26 mouse cellular contexts compared by ENCODE assay signal in the genomic region with DNA sequence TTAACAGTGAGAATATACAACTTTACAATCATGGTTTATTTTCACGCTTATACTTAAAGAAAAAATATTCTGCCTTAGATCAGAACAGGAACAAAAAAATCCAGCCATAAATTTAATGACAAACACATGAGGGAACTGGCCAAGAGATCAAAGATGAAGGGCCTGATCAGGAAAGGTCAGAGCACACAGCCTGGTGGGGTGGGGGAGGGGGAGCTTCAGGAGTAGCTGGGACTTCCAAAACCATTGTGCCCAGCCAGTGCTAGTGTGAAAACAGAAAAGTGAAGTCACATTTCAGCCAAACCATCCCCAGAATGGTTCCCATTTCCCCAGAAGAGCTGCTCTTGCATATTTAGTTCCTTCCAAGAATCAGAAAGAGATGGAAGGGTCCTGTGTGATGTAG. TPM values are rescaled to one million over a fixed set of nuclear protein-coding genes. Genes with fewer than 3 reads are reported as not detected.
DNase-seq lines count a peak whose midpoint lies in the region; ATAC-seq lines count a peak whose summit lies in the region.
"Had no signal": no experiment of that assay in that cellular context is flagged by ENCODE, and none has a peak within 500 bp of the region (broad histone marks: within the 10 kb centered on the region; RNA-seq: fewer than 3 reads in every experiment).

No protein-coding gene starts in this region.

- H3K9me3 ChIP-seq in intestine, embryonic 14.5 days (ENCODE audit: control insufficient read depth, low read length) = no peaks in the 10 kb centered on the region
- H3K9me3 ChIP-seq in limb, embryonic 12.5 days = no peaks in the 10 kb centered on the region
- H3K9me3 ChIP-seq: embryonic facial prominence, embryonic 12.5 days; heart, embryonic 13.5 days; hindbrain, embryonic 12.5 days; lung, embryonic 15.5 days; megakaryocyte, embryonic 14.5 days; neural tube, embryonic 12.5 days had no signal

- no peak overlapping the region for H3K4me3 ChIP-seq in intestine, embryonic 14.5 days (ENCODE audit: low read depth, low read length)
- H3K4me3 ChIP-seq in limb, embryonic 12.5 days (replicated peaks) = no peak overlapping the region
- H3K4me3 ChIP-seq: embryonic facial prominence, embryonic 12.5 days; heart, adult 2 months; heart, embryonic 13.5 days; hindbrain, embryonic 12.5 days; lung, embryonic 15.5 days; megakaryocyte, embryonic 14.5 days; neural tube, embryonic 12.5 days had no signal

- H3K27ac ChIP-seq in intestine, embryonic 14.5 days (ENCODE audit: low read depth) = peak overlapping the region; percentile 64; the same call in 1 of the 2 replicates
- H3K27ac ChIP-seq in limb, embryonic 12.5 days = 0 out of 2 replicates have a peak overlapping the region, but pooled peaks have one; percentile 7
- H3K27ac ChIP-seq: embryonic facial prominence, embryonic 12.5 days; heart, adult 2 months; heart, embryonic 13.5 days; hindbrain, embryonic 12.5 days; liver, embryonic 14.5 days; lung, embryonic 15.5 days; neural tube, embryonic 12.5 days had no signal

- H3K36me3 ChIP-seq in intestine, embryonic 14.5 days (ENCODE audit: control insufficient read depth, insufficient read depth, low read length) = no peaks in the 10 kb centered on the region
- H3K36me3 ChIP-seq in limb, embryonic 12.5 days = no peaks in the 10 kb centered on the region
- H3K36me3 ChIP-seq: embryonic facial prominence, embryonic 12.5 days; heart, embryonic 13.5 days; hindbrain, embryonic 12.5 days; lung, embryonic 15.5 days; neural tube, embryonic 12.5 days had no signal

- 77% methylated on average over 1 of the region's 1 CpGs for WGBS in intestine, embryonic 14.5 days
- WGBS in limb, embryonic 12.5 days = 22% methylated on average over 1 of the region's 1 CpGs

- no peak overlapping the region for H3K4me2 ChIP-seq in intestine, embryonic 14.5 days (ENCODE audit: low read length)
- H3K4me2 ChIP-seq in limb, embryonic 12.5 days = no peak overlapping the region
- H3K4me2 ChIP-seq: embryonic facial prominence, embryonic 12.5 days; hindbrain, embryonic 12.5 days; lung, embryonic 15.5 days; neural tube, embryonic 12.5 days had no signal

- DNase-seq in adrenal gland, adult 2 months = peak; percentile 45
- DNase-seq in adrenal gland, adult 18-20 months (ENCODE audit: low spot score in 2 of 2) = no peak
- peak; percentile 60 for DNase-seq in adrenal gland, postnatal 14 days
- DNase-seq in intestine, embryonic 14.5 days (ENCODE audit: low spot score) = no peak
- DNase-seq in layer of hippocampus, adult 8-10 months (ENCODE audit: low spot score in 2 of 2) = no peak
- DNase-seq: cerebellum, adult 11 months; cerebellum, postnatal 14 days; gastrocnemius, postnatal 36 days; heart, adult 2 months; kidney, adult 9 months; kidney, postnatal 14 days; lung, postnatal 36 days; midbrain, embryonic 14.5 days; thymus, adult 2 months; thymus, postnatal 4 days had no signal

- no peak overlapping the region for H3K9ac ChIP-seq in intestine, embryonic 14.5 days (ENCODE audit: low read length)
- H3K9ac ChIP-seq in limb, embryonic 12.5 days (replicated peaks) = no peak overlapping the region
- H3K9ac ChIP-seq: embryonic facial prominence, embryonic 12.5 days; heart, embryonic 13.5 days; hindbrain, embryonic 12.5 days; liver, embryonic 14.5 days; lung, embryonic 15.5 days; neural tube, embryonic 12.5 days had no signal

- no peaks in the 10 kb centered on the region for H3K4me1 ChIP-seq in intestine, embryonic 14.5 days (replicated peaks; ENCODE audit: control insufficient read depth, insufficient read depth, low read length)
- H3K4me1 ChIP-seq in limb, embryonic 12.5 days (replicated peaks) = peaks cover 9% of the 10 kb centered on the region
- H3K4me1 ChIP-seq: embryonic facial prominence, embryonic 12.5 days; hindbrain, embryonic 12.5 days; lung, embryonic 15.5 days; neural tube, embryonic 12.5 days had no signal

- ATAC-seq in intestine, embryonic 14.5 days (replicated peaks; ENCODE audit: low FRiP score, low TSS enrichment, low read depth) = no peak
- ATAC-seq in limb, embryonic 12.5 days (ENCODE audit: insufficient number of reproducible peaks, insufficient read depth, low FRiP score, low TSS enrichment, low read depth) = no peak
- ATAC-seq in inflammation-experienced regulatory T-cells, adult 6 months = no peak

- no peaks in the 10 kb centered on the region for H3K27me3 ChIP-seq in intestine, embryonic 14.5 days (replicated peaks; ENCODE audit: control insufficient read depth, insufficient read depth, low read length)
- no peaks in the 10 kb centered on the region for H3K27me3 ChIP-seq in limb, embryonic 12.5 days
- H3K27me3 ChIP-seq: embryonic facial prominence, embryonic 12.5 days; hindbrain, embryonic 12.5 days; lung, embryonic 15.5 days; neural tube, embryonic 12.5 days had no signal

RNA-seq across cellular contexts. Expression of a gene that starts 15.1 kb away (rescaled TPM):
- 10 to 100 TPM; 10.4 to 13.5 TPM for total RNA-seq in adrenal gland, adult 2 months (2021)
- 2.0 and 2.2 TPM in 2 replicates for polyA plus RNA-seq in adrenal gland, adult 2 months (2012; rRNA removed)
- total RNA-seq in adrenal gland, adult 18-20 months (2021) = 10 to 100 TPM; 11.1 to 11.2 TPM
- total RNA-seq in adrenal gland, postnatal 14 days (2021) = 7.6 and 8.6 TPM in 2 replicates
- 3.7 and 3.8 TPM in 2 replicates for polyA plus RNA-seq in intestine, embryonic 14.5 days (2014; fragmentation: Nextera tagmentation; extraction: Ambion mirVana)
- polyA plus RNA-seq in limb, embryonic 12.5 days (2016; fragmentation: Nextera tagmentation; extraction: Ambion mirVana) = 6.4 and 6.9 TPM in 2 replicates
- under 1 TPM in 2 of 3 experiments, not detected in 1; 0.09 to 0.60 TPM for polyA plus RNA-seq in inflammation-experienced regulatory T-cells, adult 6 months (2017; shearing (Covaris generic))
- total RNA-seq in layer of hippocampus, adult 8-10 months (2022) = 100 to 1,000 TPM; 209 to 270 (median 239) TPM

RNA-seq across cellular contexts. Expression of a gene that starts 23.5 kb away (rescaled TPM):
- 1 to 10 TPM; 1.0 to 2.9 TPM for total RNA-seq in adrenal gland, adult 2 months (2021)
- 0.06 and 0.08 TPM in 2 replicates for polyA plus RNA-seq in adrenal gland, adult 2 months (2012; rRNA removed)
- 1 to 10 TPM; 3.3 to 6.8 TPM for total RNA-seq in adrenal gland, adult 18-20 months (2021)
- 1.0 and 3.4 TPM in 2 replicates for total RNA-seq in adrenal gland, postnatal 14 days (2021)
- polyA plus RNA-seq in intestine, embryonic 14.5 days (2014; fragmentation: Nextera tagmentation; extraction: Ambion mirVana) = 42.7 and 49.4 TPM in 2 replicates
- polyA plus RNA-seq in limb, embryonic 12.5 days (2016; fragmentation: Nextera tagmentation; extraction: Ambion mirVana) = 0.99 and 1.00 TPM in 2 replicates
- 10 to 100 TPM in 1 of 3 experiments, 1 to 10 TPM in 2; 2.6 to 11.2 (median 6.3) TPM for polyA plus RNA-seq in inflammation-experienced regulatory T-cells, adult 6 months (2017; shearing (Covaris generic))
- 1 to 10 TPM in 1 of 4 experiments, under 1 TPM in 3; 0.55 to 1.3 (median 0.72) TPM for total RNA-seq in layer of hippocampus, adult 8-10 months (2022)
- polyA plus RNA-seq: forebrain, embryonic 11.5 days; hindbrain, embryonic 12.5 days had no signal

RNA-seq across cellular contexts. Expression of a gene that starts 35.7 kb away (rescaled TPM):
- 1 to 10 TPM in 1 of 2 experiments, under 1 TPM in 1; 0.46 to 1.0 TPM for total RNA-seq in adrenal gland, adult 2 months (2021)
- 0.18 and 0.51 TPM in 2 replicates for polyA plus RNA-seq in adrenal gland, adult 2 months (2012; rRNA removed)
- total RNA-seq in adrenal gland, adult 18-20 months (2021) = 1 to 10 TPM in 1 of 2 experiments, under 1 TPM in 1; 0.90 to 1.1 TPM
- total RNA-seq in adrenal gland, postnatal 14 days (2021) = 0.56 and 0.59 TPM in 2 replicates
- polyA plus RNA-seq in intestine, embryonic 14.5 days (2014; fragmentation: Nextera tagmentation; extraction: Ambion mirVana) = not detected in 2 replicates
- polyA plus RNA-seq in limb, embryonic 12.5 days (2016; fragmentation: Nextera tagmentation; extraction: Ambion mirVana) = 0.28 and 0.49 TPM in 2 replicates
- polyA plus RNA-seq in inflammation-experienced regulatory T-cells, adult 6 months (2017; shearing (Covaris generic)) = not detected
- 10 to 100 TPM; 14.6 to 17.4 (median 15.7) TPM for total RNA-seq in layer of hippocampus, adult 8-10 months (2022)
- polyA plus RNA-seq: stomach, embryonic 14.5 days had no signal

RNA-seq across cellular contexts. Expression of a gene that starts 47.5 kb away (rescaled TPM):
- 10 to 100 TPM in 1 of 2 experiments, 1 to 10 TPM in 1; 6.2 to 13.3 TPM for total RNA-seq in adrenal gland, adult 2 months (2021)
- 0.99 and 1.3 TPM in 2 replicates for polyA plus RNA-seq in adrenal gland, adult 2 months (2012; rRNA removed)
- total RNA-seq in adrenal gland, adult 18-20 months (2021) = 1 to 10 TPM; 7.3 to 9.1 TPM
- 5.2 and 7.7 TPM in 2 replicates for total RNA-seq in adrenal gland, postnatal 14 days (2021)
- polyA plus RNA-seq in intestine, embryonic 14.5 days (2014; fragmentation: Nextera tagmentation; extraction: Ambion mirVana) = 6.3 and 6.5 TPM in 2 replicates
- polyA plus RNA-seq in limb, embryonic 12.5 days (2016; fragmentation: Nextera tagmentation; extraction: Ambion mirVana) = 2.3 and 2.5 TPM in 2 replicates
- polyA plus RNA-seq in inflammation-experienced regulatory T-cells, adult 6 months (2017; shearing (Covaris generic)) = 10 to 100 TPM in 2 of 3 experiments, 1 to 10 TPM in 1; 9.1 to 12.0 (median 10.2) TPM
- 1 to 10 TPM; 3.4 to 5.4 (median 3.7) TPM for total RNA-seq in layer of hippocampus, adult 8-10 months (2022)

Comparison
In these comparisons a context has a peak if more than half of its experiments do, and no peak if none do; other contexts are left out.
1. DNase-seq: peak in adrenal gland, adult 2 months (single experiment) and adrenal gland, postnatal 14 days (single experiment); none in adrenal gland, adult 18-20 months (0 of 2), intestine, embryonic 14.5 days (single experiment) and layer of hippocampus, adult 8-10 months (0 of 2).
2. RNA of a gene that starts 15.1 kb away (total RNA-seq): 209 to 270 TPM in layer of hippocampus, adult 8-10 months; 10.4 to 13.5 TPM in adrenal gland, adult 2 months, 11.1 to 11.2 TPM in adrenal gland, adult 18-20 months and 7.6 to 8.6 TPM in adrenal gland, postnatal 14 days; every median in the first group is over 10 times any median in the second.